In genomic region chr15:81856938-81857723, GRCm38 (mm10) we compare ENCODE assay signal across 8 mouse cellular contexts. TPM values are rescaled to one million over a fixed set of nuclear protein-coding genes. Genes with fewer than 3 reads are reported as not detected.
DNase-seq lines count a peak whose midpoint lies in the region; ATAC-seq and TF ChIP-seq lines count a peak whose summit lies in the region.

No protein-coding gene starts in this region.

- no peaks in the 10 kb centered on the region for H3K9me3 ChIP-seq in heart, embryonic 12.5 days (replicated peaks)
- H3K9me3 ChIP-seq in liver, embryonic 11.5 days (ENCODE audit: control insufficient read depth, low read length), result no peaks in the 10 kb centered on the region

- no peak for ATAC-seq in heart, embryonic 12.5 days (ENCODE audit: insufficient number of reproducible peaks, low FRiP score)
- no peak for ATAC-seq in liver, embryonic 11.5 days (replicated peaks; ENCODE audit: low FRiP score)
- no peak for ATAC-seq in inflammation-experienced regulatory T-cells, adult 6 months

- H3K4me2 ChIP-seq in heart, embryonic 12.5 days, result peak overlapping the region; percentile 97
- H3K4me2 ChIP-seq in liver, embryonic 11.5 days, result peak overlapping the region; percentile 98

- H3K27ac ChIP-seq in left cerebral cortex, adult 2 months, result peak overlapping the region; percentile 99
- H3K27ac ChIP-seq in heart, embryonic 12.5 days (ENCODE audit: poor library complexity, severe bottlenecking), result peak overlapping the region; percentile 95
- peak overlapping the region; percentile 63 for H3K27ac ChIP-seq in liver, embryonic 11.5 days (ENCODE audit: low read depth, low read length)

- DNase-seq in left cerebral cortex, adult 2 months (ENCODE audit: extremely low spot score in 1 of 2, low spot score in 2 of 2), result no peak
- DNase-seq in left cerebral cortex, adult 9 months (ENCODE audit: low spot score in 2 of 2), result no peak
- DNase-seq in brain, adult 2 months (ENCODE audit: low read depth, low spot score), result peak; percentile 74
- peak; percentile 43 for DNase-seq in liver, embryonic 11.5 days (ENCODE audit: low spot score)
- peak; percentile 41 to 46 for DNase-seq in spleen, postnatal 10 days (ENCODE audit: low spot score in 2 of 2)
- DNase-seq in urinary bladder, postnatal 14 days (ENCODE audit: low spot score), result no peak

- peak overlapping the region; percentile 98 for H3K4me3 ChIP-seq in left cerebral cortex, adult 2 months
- H3K4me3 ChIP-seq in heart, embryonic 12.5 days, result peak overlapping the region; percentile 68
- peak overlapping the region; percentile 90 for H3K4me3 ChIP-seq in liver, embryonic 11.5 days (ENCODE audit: low read depth, low read length)

- TF ChIP-seq CTCF in left cerebral cortex, adult 2 months (IDR thresholded peaks at IDR 0.05), result no peak

- H3K27me3 ChIP-seq in heart, embryonic 12.5 days (replicated peaks), result no peaks in the 10 kb centered on the region
- H3K27me3 ChIP-seq in liver, embryonic 11.5 days (replicated peaks; ENCODE audit: control insufficient read depth, insufficient read depth, low read length), result no peaks in the 10 kb centered on the region

- peaks cover 15% of the 10 kb centered on the region for H3K36me3 ChIP-seq in heart, embryonic 12.5 days
- H3K36me3 ChIP-seq in liver, embryonic 11.5 days (ENCODE audit: control insufficient read depth, insufficient read depth, low read length), result peaks cover 4% of the 10 kb centered on the region; the same call in 1 of the 2 replicates

- intact Hi-C loops in left cerebral cortex, adult 2 months (cut with DNase I), result loop anchor here (2.0 kb wide), 2 partner anchors 20 to 46 kb away; no protein-coding TSS in a partner anchor

- H3K9ac ChIP-seq in heart, embryonic 12.5 days, result peak overlapping the region; percentile 85
- H3K9ac ChIP-seq in liver, embryonic 11.5 days (ENCODE audit: low read depth, low read length), result peak overlapping the region; percentile 84

- H3K4me1 ChIP-seq in heart, embryonic 12.5 days (replicated peaks), result peaks cover 16% of the 10 kb centered on the region
- peaks cover 9% of the 10 kb centered on the region; the same call in 1 of the 2 replicates for H3K4me1 ChIP-seq in liver, embryonic 11.5 days (replicated peaks; ENCODE audit: control insufficient read depth, insufficient read depth, low read length)

- WGBS in heart, embryonic 12.5 days, result 2% methylated on average over 14 of the region's 14 CpGs
- WGBS in liver, embryonic 11.5 days, result 1% methylated on average over 14 of the region's 14 CpGs

RNA-seq across cellular contexts. Expression of gene Tob2, which starts 1.5 kb away (rescaled TPM):
- total RNA-seq in left cerebral cortex, adult 2 months (2021), result 10 to 100 TPM; 34.8 to 41.4 TPM
- 14.6 and 14.7 TPM in 2 replicates for polyA plus RNA-seq in heart, embryonic 12.5 days (2016; fragmentation: Nextera tagmentation; extraction: Ambion mirVana)
- polyA plus RNA-seq in liver, embryonic 11.5 days (2014; fragmentation: Nextera tagmentation; extraction: Ambion mirVana), result 18.3 and 19.3 TPM in 2 replicates
- polyA plus RNA-seq in inflammation-experienced regulatory T-cells, adult 6 months (2017; shearing (Covaris generic)), result 10 to 100 TPM; 29.7 to 45.8 (median 34.0) TPM

RNA-seq across cellular contexts. Expression of gene Phf5a, which starts 14.6 kb away (rescaled TPM):
- total RNA-seq in left cerebral cortex, adult 2 months (2021), result 10 to 100 TPM; 31.1 to 32.8 TPM
- polyA plus RNA-seq in heart, embryonic 12.5 days (2016; fragmentation: Nextera tagmentation; extraction: Ambion mirVana), result 88.9 and 89.3 TPM in 2 replicates
- 224 and 237 TPM in 2 replicates for polyA plus RNA-seq in liver, embryonic 11.5 days (2014; fragmentation: Nextera tagmentation; extraction: Ambion mirVana)
- polyA plus RNA-seq in inflammation-experienced regulatory T-cells, adult 6 months (2017; shearing (Covaris generic)), result 100 to 1,000 TPM in 1 of 3 experiments, 10 to 100 TPM in 2; 79.6 to 117 (median 95.2) TPM

RNA-seq across cellular contexts. Expression of gene Aco2, which starts 15.0 kb away (rescaled TPM):
- total RNA-seq in left cerebral cortex, adult 2 months (2021), result 100 to 1,000 TPM; 420 to 427 TPM
- 497 and 519 TPM in 2 replicates for polyA plus RNA-seq in heart, embryonic 12.5 days (2016; fragmentation: Nextera tagmentation; extraction: Ambion mirVana)
- polyA plus RNA-seq in liver, embryonic 11.5 days (2014; fragmentation: Nextera tagmentation; extraction: Ambion mirVana), result 177 and 185 TPM in 2 replicates
- polyA plus RNA-seq in inflammation-experienced regulatory T-cells, adult 6 months (2017; shearing (Covaris generic)), result 100 to 1,000 TPM in 1 of 3 experiments, 10 to 100 TPM in 2; 83.2 to 115 (median 93.9) TPM

RNA-seq across cellular contexts. Expression of gene Tef, which starts 54.9 kb away (rescaled TPM):
- 100 to 1,000 TPM; 220 to 228 TPM for total RNA-seq in left cerebral cortex, adult 2 months (2021)
- 26.0 and 27.8 TPM in 2 replicates for polyA plus RNA-seq in heart, embryonic 12.5 days (2016; fragmentation: Nextera tagmentation; extraction: Ambion mirVana)
- 12.0 and 12.6 TPM in 2 replicates for polyA plus RNA-seq in liver, embryonic 11.5 days (2014; fragmentation: Nextera tagmentation; extraction: Ambion mirVana)
- 10 to 100 TPM in 1 of 3 experiments, 1 to 10 TPM in 2; 2.3 to 14.0 (median 8.8) TPM for polyA plus RNA-seq in inflammation-experienced regulatory T-cells, adult 6 months (2017; shearing (Covaris generic))

Comparison
In these comparisons a context has a peak if more than half of its experiments do, and no peak if none do; other contexts are left out.
1. DNase-seq: peak in brain, adult 2 months (single experiment), liver, embryonic 11.5 days (single experiment) and spleen, postnatal 10 days (2 of 2); none in left cerebral cortex, adult 2 months (0 of 2), left cerebral cortex, adult 9 months (0 of 2) and urinary bladder, postnatal 14 days (single experiment).
2. Peak in every context shown above with its lines, with median percentiles within 50 percentile points of each other: H3K27ac ChIP-seq and H3K4me3 ChIP-seq.